Mouse (Mus musculus) G1E (cell line): Measurements from ENCODE around the gene Slc37a1. TPM values are rescaled to one million over a fixed set of nuclear protein-coding genes. Genes with fewer than 3 reads are reported as not detected.

ENCODE experiments used
- ATAC-seq: 2 replicates; pipeline ENCODE4 v1.8.0; 2016; ENCODE audit warnings: mild to moderate bottlenecking; ENCODE audit not compliant: insufficient number of reproducible peaks, poor library complexity, low FRiP score, severe bottlenecking; ENCODE audit errors: extremely low read depth
- DNase-seq: peaks from one replicate; pipeline ENCODE4 v3.0.0; 2012; ENCODE audit warnings: low spot score
- H3K27me3 ChIP-seq: 2 replicates; pipeline ENCODE4 v1.6.1; 2012; ENCODE audit warnings: mild to moderate bottlenecking, low read length, inconsistent platforms; ENCODE audit not compliant: insufficient read depth
- H3K36me3 ChIP-seq: replicated peaks from 2 replicates; pipeline ENCODE3; 2012; ENCODE audit warnings: mild to moderate bottlenecking, inconsistent platforms
- H3K4me1 ChIP-seq: 2 replicates; pipeline ENCODE4 v1.6.1; 2012; ENCODE audit warnings: low read depth, low read length, inconsistent platforms, mixed read lengths; ENCODE audit not compliant: insufficient read depth
- H3K4me3 ChIP-seq: 2 replicates; pipeline ENCODE4 v1.5.1; 2012; ENCODE audit warnings: low read depth, mild to moderate bottlenecking, inconsistent platforms, low read length, moderate library complexity, mixed read lengths
- H3K9me3 ChIP-seq: replicated peaks from 2 replicates; pipeline ENCODE4 v1.6.1; 2012; ENCODE audit warnings: inconsistent platforms
- CTCF ChIP-seq: IDR thresholded peaks from 2 replicates; pipeline ENCODE4 v1.5.1; 2012; ENCODE audit warnings: low read depth, low read length, inconsistent platforms, mixed read lengths
- GATA1 ChIP-seq: IDR thresholded peaks from 2 replicates; pipeline ENCODE4 v1.6.1; 2012; ENCODE audit warnings: borderline replicate concordance, low read length, inconsistent platforms, mixed read lengths
- GATA2 ChIP-seq: IDR thresholded peaks from 2 replicates; pipeline ENCODE4 v1.6.1; 2012; ENCODE audit warnings: low read depth, low read length, inconsistent platforms, borderline replicate concordance
- POLR2AphosphoS5 ChIP-seq: IDR thresholded peaks from 2 replicates; pipeline ENCODE4 v1.6.1; 2012; ENCODE audit warnings: low read depth, low read length, inconsistent platforms; ENCODE audit not compliant: insufficient replicate concordance
- TAL1 ChIP-seq: conservative IDR thresholded peaks from 2 replicates; pipeline ENCODE4 v1.6.1; 2012; ENCODE audit warnings: low read depth, low read length, inconsistent platforms, mixed read lengths
- polyA plus RNA-seq: library from polyadenylated mRNA; stranded (reverse); fragments of >175 nt; gene quantifications from 2 replicates; pipeline ENCODE4 v1.2.3, GENCODE M21; 2012
- total RNA-seq, 2 experiments: library from RNA; stranded (forward) in 1 of 2; stranded (reverse) in 1 of 2; fragments of 200-1000 nt in 1 of 2; fragments of >200 nt in 1 of 2; fragmentation: Nextera tagmentation in 1 of 2; gene quantifications; 2 replicates each; pipeline ENCODE4 v1.2.3; 2014 to 2017

Slc37a1 gene
- total and polyA plus RNA-seq, 3 experiments, result 0.38 TPM; not detected in 2

- no peaks in the 10 kb centered on the region for H3K27me3 ChIP-seq
- peaks cover 64% of the 10 kb centered on the region for H3K9me3 ChIP-seq
These were observed 7.1 kb upstream of the Slc37a1 start for GRCm38 (mm10) chr17:31279541-31279940.

GRCm38 (mm10) chr17:31280269-31280668 lies 6.3 kb upstream of the Slc37a1 start:
- no peak overlapping the region for H3K4me3 ChIP-seq
- no peak for ATAC-seq
- no peaks in the 10 kb centered on the region for H3K36me3 ChIP-seq
- H3K27me3 ChIP-seq, result no peaks in the 10 kb centered on the region
- DNase-seq, result no peak
- peaks cover 62% of the 10 kb centered on the region for H3K9me3 ChIP-seq
- no peak for TF ChIP-seq TAL1
- TF ChIP-seq GATA2, result no peak
- no peak for TF ChIP-seq GATA1
- no peak for TF ChIP-seq CTCF
- no peak for TF ChIP-seq POLR2AphosphoS5
- H3K4me1 ChIP-seq, result no peaks in the 10 kb centered on the region

More at GRCm38 (mm10) chr17:31279541-31279940, 7.1 kb upstream of the Slc37a1 start:
- Histone ChIP-seq H3K4me1 (no peaks in the 10 kb centered on the region), H3K4me3 (no peak overlapping the region), H3K36me3 (no peaks in the 10 kb centered on the region)
- TF ChIP-seq GATA2, result no peak
- no peak for TF ChIP-seq CTCF
- TF ChIP-seq GATA1, result no peak
- TF ChIP-seq POLR2AphosphoS5, result no peak
- no peak for TF ChIP-seq TAL1
- no peak for ATAC-seq
- DNase-seq, result no peak

- Histone ChIP-seq H3K27me3 (no peaks in the 10 kb centered on the region), H3K36me3 (no peaks in the 10 kb centered on the region), H3K4me1 (no peaks in the 10 kb centered on the region), H3K9me3 (peaks cover 54% of the 10 kb centered on the region), H3K4me3 (no peak overlapping the region)
- DNase-seq (no peak), ATAC-seq (no peak)
- no peak for TF ChIP-seq GATA2
- no peak for TF ChIP-seq CTCF
- no peak for TF ChIP-seq POLR2AphosphoS5
- TF ChIP-seq GATA1, result no peak
- TF ChIP-seq TAL1, result no peak
These were observed 4.5 kb upstream of the Slc37a1 start for GRCm38 (mm10) chr17:31281830-31282686.

- DNase-seq (no peak), ATAC-seq (no peak)
- TF ChIP-seq GATA1 (no peak), POLR2AphosphoS5 (no peak), GATA2 (no peak), TAL1 (no peak), CTCF (no peak)
- no peaks in the 10 kb centered on the region for H3K27me3 ChIP-seq
- peaks cover 54% of the 10 kb centered on the region for H3K9me3 ChIP-seq
- H3K36me3 ChIP-seq, result no peaks in the 10 kb centered on the region
- H3K4me3 ChIP-seq, result no peak overlapping the region
- no peaks in the 10 kb centered on the region for H3K4me1 ChIP-seq
These were observed 3.9 kb upstream of the Slc37a1 start for GRCm38 (mm10) chr17:31282687-31283053.

- ATAC-seq (no peak), DNase-seq (no peak)
- no peaks in the 10 kb centered on the region for H3K27me3 ChIP-seq
- no peaks in the 10 kb centered on the region for H3K36me3 ChIP-seq
- no peaks in the 10 kb centered on the region for H3K4me1 ChIP-seq
- peaks cover 54% of the 10 kb centered on the region for H3K9me3 ChIP-seq
- H3K4me3 ChIP-seq, result no peak overlapping the region
- no peak for TF ChIP-seq GATA1
- TF ChIP-seq CTCF, result no peak
- no peak for TF ChIP-seq GATA2
- no peak for TF ChIP-seq POLR2AphosphoS5
- no peak for TF ChIP-seq TAL1
These were observed 725 bp upstream of the Slc37a1 start for GRCm38 (mm10) chr17:31285867-31286266.

- H3K9me3 ChIP-seq, result peaks cover 48% of the 10 kb centered on the region
- H3K27me3 ChIP-seq, result no peaks in the 10 kb centered on the region
- H3K4me3 ChIP-seq, result no peak overlapping the region
- DNase-seq (no peak), ATAC-seq (no peak)
- no peaks in the 10 kb centered on the region for H3K36me3 ChIP-seq
- no peaks in the 10 kb centered on the region for H3K4me1 ChIP-seq
- TF ChIP-seq GATA2, result no peak
- no peak for TF ChIP-seq GATA1
- TF ChIP-seq POLR2AphosphoS5, result no peak
- TF ChIP-seq TAL1, result no peak
- TF ChIP-seq CTCF, result no peak
These were observed 624 bp downstream of the Slc37a1 start for GRCm38 (mm10) chr17:31287216-31287615.
